In genomic region chrX:100778397-100778796, GRCm38 (mm10) we compare ENCODE assay signal across 9 mouse cellular contexts. TPM values are rescaled to one million over a fixed set of nuclear protein-coding genes. Genes with fewer than 3 reads are reported as not detected.
DNase-seq lines count a peak whose midpoint lies in the region; ATAC-seq and TF ChIP-seq lines count a peak whose summit lies in the region.
"Had no signal": no experiment of that assay in that cellular context is flagged by ENCODE, and none has a peak within 500 bp of the region (broad histone marks: within the 10 kb centered on the region; RNA-seq: fewer than 3 reads in every experiment).

No protein-coding gene starts in this region.

- no peak for TF ChIP-seq EP300 in heart, adult 2 months (IDR thresholded peaks at IDR 0.05; ENCODE audit: insufficient read depth, low read depth, low read length)

- 32% methylated on average over 5 of the region's 5 CpGs for WGBS in heart, embryonic 16.5 days
- WGBS in heart, adult 2 months = 53% methylated on average over 5 of the region's 5 CpGs
- WGBS in embryonic facial prominence, embryonic 12.5 days = 30% methylated on average over 5 of the region's 5 CpGs
- WGBS in hindbrain, embryonic 15.5 days = 28% methylated on average over 5 of the region's 5 CpGs
- 27% methylated on average over 5 of the region's 5 CpGs for WGBS in midbrain, embryonic 15.5 days

- no peaks in the 10 kb centered on the region for H3K9me3 ChIP-seq in heart, embryonic 16.5 days (replicated peaks; ENCODE audit: control insufficient read depth, low read length)
- H3K9me3 ChIP-seq in embryonic facial prominence, embryonic 12.5 days = no peaks in the 10 kb centered on the region
- H3K9me3 ChIP-seq in hindbrain, embryonic 15.5 days = no peaks in the 10 kb centered on the region
- H3K9me3 ChIP-seq in midbrain, embryonic 15.5 days = no peaks in the 10 kb centered on the region

- TF ChIP-seq POLR2A in heart, adult 2 months (IDR thresholded peaks at IDR 0.05; ENCODE audit: insufficient read depth, low read depth, low read length) = no peak

- TF ChIP-seq CTCF in heart, adult 2 months (IDR thresholded peaks at IDR 0.05) = no peak

- H3K27ac ChIP-seq in heart, embryonic 16.5 days (ENCODE audit: low read length) = no peak overlapping the region
- no peak overlapping the region for H3K27ac ChIP-seq in heart, adult 2 months
- H3K27ac ChIP-seq in embryonic facial prominence, embryonic 12.5 days = no peak overlapping the region
- H3K27ac ChIP-seq in hindbrain, embryonic 15.5 days (replicated peaks) = no peak overlapping the region
- no peak overlapping the region for H3K27ac ChIP-seq in midbrain, embryonic 15.5 days

- H3K27me3 ChIP-seq in heart, embryonic 16.5 days (ENCODE audit: control insufficient read depth, insufficient read depth, low read length) = no peaks in the 10 kb centered on the region
- no peaks in the 10 kb centered on the region for H3K27me3 ChIP-seq in heart, adult 2 months (ENCODE audit: control insufficient read depth, insufficient read depth, low read length)
- 0 out of 2 replicates have a peak, but pooled peaks cover 6% of the 10 kb centered on the region for H3K27me3 ChIP-seq in embryonic facial prominence, embryonic 12.5 days
- H3K27me3 ChIP-seq in hindbrain, embryonic 15.5 days = no peaks in the 10 kb centered on the region
- no peaks in the 10 kb centered on the region for H3K27me3 ChIP-seq in midbrain, embryonic 15.5 days (replicated peaks)

- DNase-seq in heart, adult 2 months = no peak
- DNase-seq in retina, postnatal 1 day = no peak
- DNase-seq in frontal cortex, postnatal 10 days (ENCODE audit: low spot score in 2 of 2) = no peak
- DNase-seq: layer of hippocampus, adult 9-11 months had no signal

- no peaks in the 10 kb centered on the region for H3K36me3 ChIP-seq in heart, embryonic 16.5 days (ENCODE audit: control insufficient read depth, insufficient read depth)
- H3K36me3 ChIP-seq in heart, adult 2 months (ENCODE audit: control insufficient read depth, insufficient read depth, low read length) = no peaks in the 10 kb centered on the region
- no peaks in the 10 kb centered on the region for H3K36me3 ChIP-seq in embryonic facial prominence, embryonic 12.5 days
- H3K36me3 ChIP-seq in hindbrain, embryonic 15.5 days = no peaks in the 10 kb centered on the region
- H3K36me3 ChIP-seq in midbrain, embryonic 15.5 days (replicated peaks) = no peaks in the 10 kb centered on the region

- intact Hi-C loops in heart, adult 2 months (cut with DNase I) = no loop called here

- H3K9ac ChIP-seq in heart, embryonic 16.5 days (ENCODE audit: low read length) = no peak overlapping the region
- H3K9ac ChIP-seq in heart, adult 2 months (ENCODE audit: low read depth, low read length) = no peak overlapping the region
- peak overlapping the region; percentile 73; the same call in 1 of the 2 replicates for H3K9ac ChIP-seq in embryonic facial prominence, embryonic 12.5 days
- no peak overlapping the region for H3K9ac ChIP-seq in hindbrain, embryonic 15.5 days
- no peak overlapping the region for H3K9ac ChIP-seq in midbrain, embryonic 15.5 days

- ATAC-seq in heart, embryonic 16.5 days (replicated peaks; ENCODE audit: extremely low read depth, insufficient read depth, low FRiP score) = no peak
- ATAC-seq in embryonic facial prominence, embryonic 12.5 days (ENCODE audit: insufficient number of reproducible peaks, insufficient read depth, low FRiP score, low TSS enrichment) = no peak
- no peak for ATAC-seq in hindbrain, embryonic 15.5 days (ENCODE audit: low FRiP score, low read depth)
- no peak for ATAC-seq in midbrain, embryonic 15.5 days (replicated peaks)
- ATAC-seq in erythroblast, adult 5-6 weeks (replicated peaks; ENCODE audit: low FRiP score, poor library complexity, severe bottlenecking) = no peak

- H3K4me3 ChIP-seq in heart, embryonic 16.5 days (ENCODE audit: low read length) = peak overlapping the region; percentile 65
- no peak overlapping the region for H3K4me3 ChIP-seq in heart, adult 2 months
- H3K4me3 ChIP-seq in embryonic facial prominence, embryonic 12.5 days = peak overlapping the region; percentile 56
- H3K4me3 ChIP-seq in hindbrain, embryonic 15.5 days = peak overlapping the region; percentile 37; the same call in 1 of the 2 replicates
- H3K4me3 ChIP-seq in midbrain, embryonic 15.5 days = peak overlapping the region; percentile 39

- H3K4me2 ChIP-seq in heart, embryonic 16.5 days (ENCODE audit: low read depth, low read length) = peak overlapping the region; percentile 66
- H3K4me2 ChIP-seq in embryonic facial prominence, embryonic 12.5 days (replicated peaks) = peak overlapping the region; percentile 59
- peak overlapping the region; percentile 48 for H3K4me2 ChIP-seq in hindbrain, embryonic 15.5 days
- peak overlapping the region; percentile 46 for H3K4me2 ChIP-seq in midbrain, embryonic 15.5 days

- H3K79me2 ChIP-seq in heart, adult 2 months (replicated peaks; ENCODE audit: control insufficient read depth, insufficient read depth, low read length) = no peaks in the 10 kb centered on the region

- peaks cover 4% of the 10 kb centered on the region; the same call in 1 of the 2 replicates for H3K4me1 ChIP-seq in heart, embryonic 16.5 days (ENCODE audit: control insufficient read depth, insufficient read depth, low read length)
- H3K4me1 ChIP-seq in heart, adult 2 months (ENCODE audit: control insufficient read depth, insufficient read depth, low read length) = no peaks in the 10 kb centered on the region; the same call in none of the 2 replicates
- H3K4me1 ChIP-seq in embryonic facial prominence, embryonic 12.5 days = 0 out of 2 replicates have a peak, but pooled peaks cover 7% of the 10 kb centered on the region
- H3K4me1 ChIP-seq in hindbrain, embryonic 15.5 days (replicated peaks) = peaks cover 12% of the 10 kb centered on the region; the same call in 1 of the 2 replicates
- H3K4me1 ChIP-seq in midbrain, embryonic 15.5 days = peaks cover 19% of the 10 kb centered on the region; the same call in 1 of the 2 replicates

RNA-seq across cellular contexts. Expression of gene Dlg3, which starts 10.9 kb away (rescaled TPM):
- polyA plus RNA-seq in heart, embryonic 16.5 days (2015; fragmentation: Nextera tagmentation; extraction: Ambion mirVana) = 1.6 and 2.4 TPM in 2 replicates
- total RNA-seq in heart, adult 2 months (2021) = 1 to 10 TPM; 2.6 to 2.7 TPM
- 3.0 and 5.8 TPM in 2 replicates for polyA plus RNA-seq in heart, adult 2 months (2012; rRNA removed)
- polyA plus RNA-seq in embryonic facial prominence, embryonic 12.5 days (2016; fragmentation: Nextera tagmentation; extraction: Ambion mirVana) = 13.4 and 14.2 TPM in 2 replicates
- polyA plus RNA-seq in hindbrain, embryonic 15.5 days (2015; fragmentation: Nextera tagmentation; extraction: Ambion mirVana) = 4.4 and 4.9 TPM in 2 replicates
- polyA plus RNA-seq in midbrain, embryonic 15.5 days (2015; fragmentation: Nextera tagmentation; extraction: Ambion mirVana) = 6.2 and 6.6 TPM in 2 replicates
- 0.84 TPM in 1 of 2 replicates, not detected in the other for total RNA-seq in erythroblast, adult 5-6 weeks (2015; ENCODE audit: low replicate concordance)
- 0.34 and 1.4 TPM in 2 replicates for total RNA-seq in erythroblast, adult 5-6 weeks (2017; ENCODE audit: low replicate concordance)

RNA-seq across cellular contexts. Expression of gene Gdpd2, which starts 48.7 kb away (rescaled TPM):
- polyA plus RNA-seq in heart, embryonic 16.5 days (2015; fragmentation: Nextera tagmentation; extraction: Ambion mirVana) = 0.76 and 0.94 TPM in 2 replicates
- not detected for total RNA-seq in heart, adult 2 months (2021)
- 0.15 and 0.68 TPM in 2 replicates for polyA plus RNA-seq in heart, adult 2 months (2012; rRNA removed)
- polyA plus RNA-seq in embryonic facial prominence, embryonic 12.5 days (2016; fragmentation: Nextera tagmentation; extraction: Ambion mirVana) = 2.7 and 3.4 TPM in 2 replicates
- 34.4 and 40.3 TPM in 2 replicates for polyA plus RNA-seq in hindbrain, embryonic 15.5 days (2015; fragmentation: Nextera tagmentation; extraction: Ambion mirVana)
- polyA plus RNA-seq in midbrain, embryonic 15.5 days (2015; fragmentation: Nextera tagmentation; extraction: Ambion mirVana) = 34.1 and 35.0 TPM in 2 replicates
- not detected in 2 replicates for total RNA-seq in erythroblast, adult 5-6 weeks (2015; ENCODE audit: low replicate concordance)
- 4.2 TPM in 1 of 2 replicates, not detected in the other for total RNA-seq in erythroblast, adult 5-6 weeks (2017; ENCODE audit: low replicate concordance)
